Comparison of ENCODE assay signal across 10 mouse cellular contexts in the genomic region with DNA sequence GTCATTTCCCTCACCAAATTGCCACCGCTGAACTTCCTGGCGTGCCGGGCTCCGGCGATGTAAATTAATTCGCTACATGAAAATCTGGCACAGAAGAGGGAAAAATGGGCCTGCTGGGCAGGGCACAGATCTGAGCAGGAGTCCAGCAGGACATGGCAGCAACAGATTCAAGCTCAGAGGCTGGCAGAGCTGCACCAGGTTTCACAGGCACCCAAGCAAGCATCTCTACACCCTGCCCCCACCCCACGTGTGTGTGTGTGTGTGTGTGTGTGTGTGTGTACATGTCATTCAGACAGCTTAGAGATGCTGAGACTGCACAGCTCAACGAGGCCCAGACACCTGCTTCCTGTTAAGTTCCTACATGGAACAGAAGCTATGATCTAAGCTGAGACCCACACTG.
DNase-seq lines count a peak whose midpoint lies in the region; ATAC-seq and TF ChIP-seq lines count a peak whose summit lies in the region.
"Had no signal": no experiment of that assay in that cellular context is flagged by ENCODE, and none has a peak within 500 bp of the region (broad histone marks: within the 10 kb centered on the region; RNA-seq: fewer than 3 reads in every experiment).

No protein-coding gene starts in this region.

- peak; percentile 52 for ATAC-seq in forebrain, embryonic 13.5 days
- peak; percentile 66 for ATAC-seq in forebrain, postnatal 0 days
- ATAC-seq in kidney, embryonic 14.5 days (ENCODE audit: low FRiP score, low TSS enrichment), result no peak

- H3K27me3 ChIP-seq in forebrain, embryonic 13.5 days, result no peaks in the 10 kb centered on the region
- peaks cover 17% of the 10 kb centered on the region for H3K27me3 ChIP-seq in forebrain, embryonic 10.5 days (ENCODE audit: poor library complexity, severe bottlenecking)
- H3K27me3 ChIP-seq in forebrain, postnatal 0 days (ENCODE audit: insufficient read depth, low read length), result no peaks in the 10 kb centered on the region
- no peaks in the 10 kb centered on the region for H3K27me3 ChIP-seq in kidney, embryonic 14.5 days (ENCODE audit: control insufficient read depth, insufficient read depth, low read length)

- H3K9ac ChIP-seq in forebrain, embryonic 13.5 days, result no peak overlapping the region
- no peak overlapping the region for H3K9ac ChIP-seq in forebrain, postnatal 0 days
- H3K9ac ChIP-seq in kidney, embryonic 14.5 days (ENCODE audit: low read depth, low read length), result no peak overlapping the region

- TF ChIP-seq CTCF in forebrain, postnatal 0 days (IDR thresholded peaks at IDR 0.05; ENCODE audit: low read depth), result no peak

- 57% methylated on average over 8 of the region's 8 CpGs for WGBS in forebrain, embryonic 13.5 days
- 90% methylated on average over 8 of the region's 8 CpGs for WGBS in forebrain, embryonic 10.5 days
- 25% methylated on average over 8 of the region's 8 CpGs for WGBS in forebrain, postnatal 0 days
- 69% methylated on average over 8 of the region's 8 CpGs for WGBS in kidney, embryonic 14.5 days

- no peak for DNase-seq in forebrain, embryonic 10.5 days (ENCODE audit: extremely low spot score, low spot score)
- peak; percentile 35 to 38 for DNase-seq in right cerebral cortex, postnatal 10 days (ENCODE audit: low spot score in 2 of 2)
- no peak for DNase-seq in right cerebral cortex, postnatal 14 days
- DNase-seq in forebrain, postnatal 0 days, result no peak
- no peak for DNase-seq in neural tube, embryonic 10.5 days (ENCODE audit: extremely low spot score, low spot score)
- no peak for DNase-seq in heart, adult 11 months
- DNase-seq: gastrocnemius, postnatal 36 days had no signal

- no peaks in the 10 kb centered on the region for H3K36me3 ChIP-seq in forebrain, embryonic 13.5 days (ENCODE audit: poor library complexity, severe bottlenecking)
- H3K36me3 ChIP-seq in forebrain, embryonic 10.5 days (replicated peaks), result no peaks in the 10 kb centered on the region
- no peaks in the 10 kb centered on the region for H3K36me3 ChIP-seq in forebrain, postnatal 0 days (ENCODE audit: insufficient read depth)
- H3K36me3 ChIP-seq in kidney, embryonic 14.5 days (ENCODE audit: control insufficient read depth, insufficient read depth, low read length), result no peaks in the 10 kb centered on the region
- H3K36me3 ChIP-seq: G1E had no signal

- 0 out of 2 replicates have a peak overlapping the region, but pooled peaks have one; percentile 37 for H3K27ac ChIP-seq in forebrain, embryonic 13.5 days
- no peak overlapping the region for H3K27ac ChIP-seq in forebrain, embryonic 10.5 days
- no peak overlapping the region for H3K27ac ChIP-seq in forebrain, postnatal 0 days (ENCODE audit: low read depth, low read length)
- no peak overlapping the region for H3K27ac ChIP-seq in kidney, embryonic 14.5 days (ENCODE audit: low read depth, low read length)

- H3K4me1 ChIP-seq in forebrain, embryonic 13.5 days, result peaks cover 29% of the 10 kb centered on the region
- peaks cover 25% of the 10 kb centered on the region for H3K4me1 ChIP-seq in forebrain, embryonic 10.5 days
- H3K4me1 ChIP-seq in forebrain, postnatal 0 days (ENCODE audit: insufficient read depth), result no peaks in the 10 kb centered on the region
- peaks cover 9% of the 10 kb centered on the region for H3K4me1 ChIP-seq in kidney, embryonic 14.5 days (ENCODE audit: control insufficient read depth, insufficient read depth, low read length)

- no peaks in the 10 kb centered on the region for H3K9me3 ChIP-seq in forebrain, embryonic 13.5 days (replicated peaks)
- no peaks in the 10 kb centered on the region for H3K9me3 ChIP-seq in forebrain, embryonic 10.5 days
- no peaks in the 10 kb centered on the region for H3K9me3 ChIP-seq in forebrain, postnatal 0 days (ENCODE audit: low read length)
- H3K9me3 ChIP-seq in kidney, embryonic 14.5 days (ENCODE audit: control insufficient read depth, low read length), result no peaks in the 10 kb centered on the region
- H3K9me3 ChIP-seq: G1E had no signal

- no peak overlapping the region for H3K4me3 ChIP-seq in forebrain, embryonic 13.5 days
- no peak overlapping the region for H3K4me3 ChIP-seq in forebrain, embryonic 10.5 days
- H3K4me3 ChIP-seq in forebrain, postnatal 0 days (ENCODE audit: low read depth, low read length), result no peak overlapping the region
- H3K4me3 ChIP-seq in kidney, embryonic 14.5 days (ENCODE audit: low read length), result no peak overlapping the region

- no peak overlapping the region for H3K4me2 ChIP-seq in forebrain, embryonic 13.5 days
- H3K4me2 ChIP-seq in forebrain, postnatal 0 days (ENCODE audit: low read depth), result no peak overlapping the region
- no peak overlapping the region for H3K4me2 ChIP-seq in kidney, embryonic 14.5 days (replicated peaks; ENCODE audit: low read depth, low read length)

Comparison
In these comparisons a context has a peak if more than half of its experiments do, and no peak if none do; other contexts are left out.
1. DNase-seq: peak in right cerebral cortex, postnatal 10 days (2 of 2); none in forebrain, embryonic 10.5 days (single experiment), right cerebral cortex, postnatal 14 days (single experiment), forebrain, postnatal 0 days (single experiment), neural tube, embryonic 10.5 days (single experiment) and heart, adult 11 months (single experiment).